Mouse (Mus musculus): ENCODE results near the gene Lad1. TPM values are rescaled to one million over a fixed set of nuclear protein-coding genes. Genes with fewer than 3 reads are reported as not detected.
A peak's percentile ranks its signal among the peaks of the same experiment; 100 is the strongest.

Gene Lad1
- polyA plus RNA-seq, 1 experiment = not detected

DNA sequence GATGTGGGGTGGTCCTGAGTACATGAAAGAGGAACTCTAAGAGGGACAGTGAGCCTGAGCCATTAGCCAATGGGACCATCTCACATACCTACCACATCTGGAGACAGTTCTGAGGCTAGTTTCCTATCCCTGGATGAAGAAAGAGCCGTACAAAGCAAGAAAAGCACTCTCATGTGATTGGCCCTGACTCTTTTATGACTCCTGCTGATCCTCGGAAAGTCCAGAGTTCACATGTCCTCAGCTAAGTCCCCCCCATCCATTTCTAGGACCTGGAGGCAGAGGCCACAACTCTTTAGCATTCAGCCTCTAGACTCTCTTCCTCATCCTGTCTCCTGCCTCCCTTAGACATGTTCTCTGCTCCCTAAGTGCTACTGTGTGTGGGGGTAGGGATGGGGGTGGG is 58.9 kb downstream of the Lad1 start:
- Histone ChIP-seq H3K27ac (ENCODE audit: insufficient read depth, low read depth, low read length) (no peak overlapping the region), H3K4me3 (ENCODE audit: insufficient read depth, low read depth, low read length) (no peak overlapping the region), H3K4me1 (ENCODE audit: control insufficient read depth, insufficient read depth, low read length) (no peaks in the 10 kb centered on the region)
- WGBS = 84% methylated on average over 2 of the region's 2 CpGs
- TF ChIP-seq POLR2A (IDR thresholded peaks at IDR 0.05; ENCODE audit: insufficient read depth, low read depth, low read length) (no peak), CTCF (IDR thresholded peaks at IDR 0.05; ENCODE audit: insufficient read depth, low read depth, low read length) (no peak)

DNA sequence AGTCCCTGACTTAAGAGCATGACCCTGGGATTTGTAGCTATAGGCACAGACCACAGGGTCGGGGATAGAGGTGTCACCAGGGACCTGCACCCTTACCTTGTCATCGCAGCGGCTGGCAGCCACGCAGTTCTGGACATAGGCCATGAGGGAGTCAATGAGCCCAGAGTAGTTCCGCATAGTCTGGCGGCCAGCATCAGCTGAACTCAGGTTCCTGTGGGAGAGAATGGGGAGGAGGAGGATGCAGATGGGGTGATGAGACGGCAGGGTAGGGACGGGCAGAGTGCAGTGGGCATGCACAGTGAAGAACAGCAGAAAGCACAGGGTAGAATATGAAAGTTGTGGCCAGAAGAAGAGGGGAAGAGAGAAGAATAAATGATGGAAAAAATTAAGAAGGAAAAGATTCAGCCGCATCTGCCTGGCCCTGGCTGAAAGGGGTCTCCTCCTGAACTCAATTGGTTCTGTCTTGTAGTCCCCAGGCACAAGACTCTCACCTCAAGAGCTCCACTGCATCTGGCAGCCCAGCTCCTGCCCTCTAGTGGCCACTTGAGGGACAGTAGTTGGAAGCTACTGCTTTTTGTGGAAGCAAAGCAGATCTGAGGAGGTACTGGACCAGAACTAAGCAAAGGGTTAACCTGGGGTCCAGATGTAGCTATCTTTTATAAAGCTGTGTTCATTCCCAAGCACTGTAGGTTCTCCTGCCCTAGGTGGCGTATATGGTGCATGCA is 64.1 kb downstream of the Lad1 start:
- 80% methylated on average over 10 of the region's 10 CpGs for WGBS
- TF ChIP-seq CTCF (IDR thresholded peaks at IDR 0.05; ENCODE audit: insufficient read depth, low read depth, low read length) = peak; percentile 35; the same call in 1 of the 2 replicates
- no peak for TF ChIP-seq POLR2A (IDR thresholded peaks at IDR 0.05; ENCODE audit: insufficient read depth, low read depth, low read length)
- H3K4me1 ChIP-seq (ENCODE audit: control insufficient read depth, insufficient read depth, low read length) = no peaks in the 10 kb centered on the region
- H3K27ac ChIP-seq (ENCODE audit: insufficient read depth, low read depth, low read length) = no peak overlapping the region
- no peak overlapping the region for H3K4me3 ChIP-seq (ENCODE audit: insufficient read depth, low read depth, low read length)

Other genes starting within 250 kb of the Lad1 start
- gene Nav1, start 211.3 kb upstream of the Lad1 start, polyA plus RNA-seq (2012; ENCODE audit: insufficient read depth, insufficient read length, low replicate concordance, missing spikeins) = 79.3 TPM in 1 of 2 replicates, not detected in the other
- 169 and 254 TPM in 2 replicates for gene Csrp1, start 98.5 kb upstream of the Lad1 start, polyA plus RNA-seq (2012; ENCODE audit: insufficient read depth, insufficient read length, low replicate concordance, missing spikeins)
- not detected in 2 replicates for gene Phlda3, start 52.5 kb upstream of the Lad1 start, polyA plus RNA-seq (2012; ENCODE audit: insufficient read depth, insufficient read length, low replicate concordance, missing spikeins)
- not detected in 2 replicates for gene Tnni1, start 39.2 kb upstream of the Lad1 start, polyA plus RNA-seq (2012; ENCODE audit: insufficient read depth, insufficient read length, low replicate concordance, missing spikeins)
- not detected in 2 replicates for gene Tnnt2, start 17.8 kb downstream of the Lad1 start, polyA plus RNA-seq (2012; ENCODE audit: insufficient read depth, insufficient read length, low replicate concordance, missing spikeins)
- gene Pkp1, start 100.6 kb downstream of the Lad1 start, polyA plus RNA-seq (2012; ENCODE audit: insufficient read depth, insufficient read length, low replicate concordance, missing spikeins) = not detected in 2 replicates
- not detected in 2 replicates for gene Igfn1, start 187.7 kb downstream of the Lad1 start, polyA plus RNA-seq (2012; ENCODE audit: insufficient read depth, insufficient read length, low replicate concordance, missing spikeins)
- not detected in 2 replicates for gene Tmem9, start 189.6 kb downstream of the Lad1 start, polyA plus RNA-seq (2012; ENCODE audit: insufficient read depth, insufficient read length, low replicate concordance, missing spikeins)
- gene Ascl5, start 232.2 kb downstream of the Lad1 start, polyA plus RNA-seq (2012; ENCODE audit: insufficient read depth, insufficient read length, low replicate concordance, missing spikeins) = not detected in 2 replicates
- gene Cacna1s, start 234.2 kb downstream of the Lad1 start, polyA plus RNA-seq (2012; ENCODE audit: insufficient read depth, insufficient read length, low replicate concordance, missing spikeins) = not detected in 2 replicates

Measured in olfactory bulb, adult 2 months (tissue).